Mouse (Mus musculus) forebrain, embryonic 16.5 days (tissue): ENCODE data around the gene Zbtb43. TPM values are rescaled to one million over a fixed set of nuclear protein-coding genes. Genes with fewer than 3 reads are reported as not detected.

Source experiments
- ATAC-seq: fragments of 200-750 bp; cut with Nextera tagmentation; 2 replicates; pipeline ENCODE4 v1.8.0; 2017; ENCODE audit warnings: mild to moderate bottlenecking, moderate library complexity
- H3K27ac ChIP-seq: fragments of 300-500 bp; sonication (generic); 2 replicates; pipeline ENCODE4 v1.5.1; 2014; ENCODE audit warnings: low read length, control low read depth
- H3K27me3 ChIP-seq: fragments of 300-500 bp; sonication (generic); replicated peaks from 2 replicates; pipeline ENCODE4 v1.6.1; 2014; ENCODE audit warnings: low read length; ENCODE audit not compliant: control insufficient read depth, insufficient read depth
- H3K36me3 ChIP-seq: fragments of 300-500 bp; sonication (generic); 2 replicates; pipeline ENCODE4 v1.6.1; 2014; ENCODE audit not compliant: control insufficient read depth, insufficient read depth
- H3K4me1 ChIP-seq: fragments of 300-500 bp; sonication (generic); replicated peaks from 2 replicates; pipeline ENCODE4 v1.6.1; 2014; ENCODE audit warnings: low read length; ENCODE audit not compliant: control insufficient read depth, insufficient read depth
- H3K4me2 ChIP-seq: fragments of 300-500 bp; sonication (generic); 2 replicates; pipeline ENCODE4 v1.6.1; 2014; ENCODE audit warnings: mild to moderate bottlenecking, low read length, control low read depth
- H3K4me3 ChIP-seq: fragments of 300-500 bp; sonication (generic); replicated peaks from 2 replicates; pipeline ENCODE4 v1.5.1; 2014; ENCODE audit warnings: mild to moderate bottlenecking, low read length, control low read depth
- H3K9ac ChIP-seq: fragments of 300-500 bp; sonication (generic); replicated peaks from 2 replicates; pipeline ENCODE4 v1.6.1; 2014; ENCODE audit warnings: low read depth, low read length, control low read depth
- H3K9me3 ChIP-seq: fragments of 300-500 bp; sonication (generic); 2 replicates; pipeline ENCODE4 v1.6.1; 2016; ENCODE audit warnings: low read length; ENCODE audit not compliant: control insufficient read depth
- WGBS: fragments of 180-500 bp; shearing (Covaris S2); extraction: QIAGEN DNeasy Blood & Tissue Kit; methylation state at CpG from one replicate; pipeline ENCODE4 v1.1.7; 2014; 5-methylcytosine and 5-hydroxymethylcytosine counted together
- polyA plus RNA-seq: library from polyadenylated mRNA; unstranded; fragments of >200 nt; fragmentation: Nextera tagmentation; extraction: Ambion mirVana; gene quantifications from 2 replicates; pipeline ENCODE4 v1.2.1, GENCODE M21; 2015

Zbtb43 gene
- 32.7 and 40.5 TPM in 2 replicates for polyA plus RNA-seq

DNA sequence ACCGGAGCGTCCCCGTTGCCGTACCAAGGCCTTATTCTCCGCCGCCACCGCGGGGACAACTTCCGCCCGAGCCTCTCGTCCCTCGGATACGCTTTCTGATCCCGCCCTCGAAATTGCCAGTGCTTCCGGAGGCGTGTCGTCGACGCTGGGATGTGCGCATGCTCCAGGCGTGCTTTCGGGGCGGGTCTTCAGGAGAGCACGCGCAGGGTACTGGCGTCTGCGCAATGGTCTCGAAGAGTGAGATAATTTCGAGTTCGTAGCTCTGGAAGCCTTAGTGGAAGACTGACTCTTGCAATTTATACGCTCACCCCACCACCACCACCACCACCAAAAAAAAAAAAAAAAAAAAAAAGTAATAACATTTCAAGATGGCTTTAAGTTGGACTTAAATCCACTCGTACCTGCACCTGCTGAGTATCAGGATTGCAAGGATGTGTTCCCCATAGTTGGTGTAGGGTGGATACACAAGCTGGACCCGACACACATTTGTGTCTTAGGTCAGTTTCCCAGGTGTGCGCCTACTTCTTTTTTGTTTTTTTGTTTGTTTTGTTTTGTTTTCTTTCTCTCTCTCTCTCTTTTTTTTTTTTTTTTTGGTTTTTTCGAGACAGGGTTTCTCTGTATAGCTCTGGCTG is at the start of gene Zbtb43:
Gene Zbtb43 (minus strand): TSS at position 94 of the 632 bp plus-strand sequence.
- WGBS: 5% methylated on average over 36 of the region's 36 CpGs
- Histone ChIP-seq H3K9ac (peak within 1 kb of the TSS; percentile 82), H3K4me1 (peaks cover 30% of the 10 kb centered on the region), H3K27me3 (no peaks in the 10 kb centered on the region), H3K4me3 (peak within 1 kb of the TSS; percentile 86), H3K27ac (peak within 1 kb of the TSS; percentile 12; the same call in 1 of the 2 replicates), H3K9me3 (no peaks in the 10 kb centered on the region; the same call in 1 of the 2 replicates), H3K36me3 (0 out of 2 replicates have a peak, but pooled peaks cover 2% of the 10 kb centered on the region), H3K4me2 (peak within 1 kb of the TSS; percentile 58)
- ATAC-seq: peak; percentile 99

- H3K4me2 ChIP-seq: no peak overlapping the region
- 72% methylated on average over 19 of the region's 19 CpGs for WGBS
- H3K9me3 ChIP-seq: no peaks in the 10 kb centered on the region
- H3K4me1 ChIP-seq: no peaks in the 10 kb centered on the region
- ATAC-seq: no peak
- no peaks in the 10 kb centered on the region for H3K36me3 ChIP-seq
- no peak overlapping the region for H3K4me3 ChIP-seq
- H3K27me3 ChIP-seq: no peaks in the 10 kb centered on the region
- H3K9ac ChIP-seq: no peak overlapping the region
- no peak overlapping the region for H3K27ac ChIP-seq
Observed at GRCm38 (mm10) chr2:33515856-33516255, 47.5 kb upstream of the Zbtb43 start.

DNA sequence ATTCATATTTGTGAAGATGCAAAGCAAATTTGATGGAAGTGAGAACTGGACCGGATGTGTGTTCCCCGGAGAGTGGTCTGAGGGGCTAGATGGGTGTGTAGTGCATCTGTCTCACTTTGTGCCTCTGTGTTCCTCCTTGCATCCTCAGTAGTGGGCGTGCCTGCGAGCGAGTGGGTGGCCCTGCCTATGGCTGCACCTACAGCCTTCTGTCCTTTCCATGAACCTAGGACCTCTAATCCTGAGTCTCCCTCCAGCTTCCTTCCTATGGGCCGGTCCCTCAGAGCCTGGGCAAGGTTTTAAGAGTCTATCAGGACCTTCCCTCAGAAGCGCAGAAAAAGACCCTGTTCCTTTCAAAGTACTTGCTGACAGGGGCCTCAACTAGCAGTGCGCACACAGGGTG is 47.1 kb upstream of the Zbtb43 start:
- WGBS: 94% methylated on average over 8 of the region's 8 CpGs
- Histone ChIP-seq H3K4me3 (no peak overlapping the region), H3K9me3 (no peaks in the 10 kb centered on the region), H3K27me3 (no peaks in the 10 kb centered on the region), H3K27ac (no peak overlapping the region), H3K36me3 (no peaks in the 10 kb centered on the region), H3K4me2 (no peak overlapping the region), H3K4me1 (no peaks in the 10 kb centered on the region), H3K9ac (no peak overlapping the region)
- no peak for ATAC-seq

GRCm38 (mm10) chr2:33510791-33511190 is 42.4 kb upstream of the Zbtb43 start:
- Histone ChIP-seq H3K4me3 (no peak overlapping the region), H3K27ac (no peak overlapping the region), H3K9ac (no peak overlapping the region), H3K27me3 (no peaks in the 10 kb centered on the region), H3K4me1 (no peaks in the 10 kb centered on the region), H3K4me2 (no peak overlapping the region), H3K9me3 (no peaks in the 10 kb centered on the region), H3K36me3 (no peaks in the 10 kb centered on the region)
- WGBS: 94% methylated on average over 1 of the region's 1 CpGs
- no peak for ATAC-seq

GRCm38 (mm10) chr2:33502602-33503001 is 34.2 kb upstream of the Zbtb43 start:
- Histone ChIP-seq H3K4me3 (no peak overlapping the region), H3K4me2 (no peak overlapping the region), H3K27ac (no peak overlapping the region), H3K36me3 (no peaks in the 10 kb centered on the region), H3K27me3 (no peaks in the 10 kb centered on the region), H3K9ac (no peak overlapping the region), H3K9me3 (peaks cover 9% of the 10 kb centered on the region), H3K4me1 (no peaks in the 10 kb centered on the region)
- no peak for ATAC-seq
- 28% methylated on average over 2 of the region's 2 CpGs for WGBS

GRCm38 (mm10) chr2:33498280-33498679 is 29.9 kb upstream of the Zbtb43 start:
- H3K4me1 ChIP-seq: no peaks in the 10 kb centered on the region

GRCm38 (mm10) chr2:33495654-33496053 is 27.3 kb upstream of the Zbtb43 start:
- no peak overlapping the region for H3K9ac ChIP-seq
- no peak overlapping the region for H3K4me3 ChIP-seq
- H3K27ac ChIP-seq: no peak overlapping the region
- H3K36me3 ChIP-seq: no peaks in the 10 kb centered on the region
- H3K4me1 ChIP-seq: no peaks in the 10 kb centered on the region
- ATAC-seq: no peak
- H3K4me2 ChIP-seq: no peak overlapping the region
- H3K27me3 ChIP-seq: no peaks in the 10 kb centered on the region
- peaks cover 9% of the 10 kb centered on the region for H3K9me3 ChIP-seq
- WGBS: 51% methylated on average over 3 of the region's 3 CpGs

More at GRCm38 (mm10) chr2:33498280-33498679, 29.9 kb upstream of the Zbtb43 start:
- no peaks in the 10 kb centered on the region for H3K36me3 ChIP-seq
- no peak overlapping the region for H3K4me2 ChIP-seq
- WGBS: 82% methylated on average over 4 of the region's 4 CpGs
- no peak overlapping the region for H3K27ac ChIP-seq
- H3K4me3 ChIP-seq: no peak overlapping the region
- ATAC-seq: no peak
- no peaks in the 10 kb centered on the region for H3K27me3 ChIP-seq
- peaks cover 9% of the 10 kb centered on the region for H3K9me3 ChIP-seq
- H3K9ac ChIP-seq: no peak overlapping the region

DNA sequence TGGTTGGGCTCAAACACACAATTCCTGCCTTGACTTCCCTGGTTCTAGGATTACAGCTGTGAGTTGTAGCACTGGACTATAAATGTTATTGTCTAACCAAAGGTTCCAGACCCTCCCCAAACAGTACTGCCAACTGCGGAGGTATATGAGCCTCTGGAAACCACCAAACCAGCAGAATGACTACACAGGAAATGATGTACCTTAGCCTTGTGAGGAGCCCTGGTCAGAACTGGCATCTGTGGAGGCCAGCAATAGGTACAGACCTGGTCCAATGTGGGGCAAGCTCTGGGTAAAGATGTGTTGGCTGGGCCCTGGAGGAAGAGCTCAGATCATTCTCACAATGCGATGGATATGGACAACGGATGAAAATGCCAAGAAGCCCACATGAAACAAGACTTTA is 23.7 kb upstream of the Zbtb43 start:
- Histone ChIP-seq H3K9me3 (no peaks in the 10 kb centered on the region), H3K36me3 (no peaks in the 10 kb centered on the region), H3K4me1 (peaks cover 5% of the 10 kb centered on the region; the same call in 1 of the 2 replicates), H3K9ac (no peak overlapping the region), H3K27me3 (no peaks in the 10 kb centered on the region), H3K4me2 (no peak overlapping the region), H3K27ac (no peak overlapping the region), H3K4me3 (no peak overlapping the region)
- ATAC-seq: no peak
- 95% methylated on average over 3 of the region's 3 CpGs for WGBS

GRCm38 (mm10) chr2:33489565-33489964 is 21.2 kb upstream of the Zbtb43 start:
- Histone ChIP-seq H3K4me2 (no peak overlapping the region), H3K4me1 (peaks cover 5% of the 10 kb centered on the region; the same call in 1 of the 2 replicates), H3K9me3 (no peaks in the 10 kb centered on the region), H3K36me3 (no peaks in the 10 kb centered on the region), H3K4me3 (no peak overlapping the region), H3K27ac (no peak overlapping the region), H3K27me3 (peaks cover 2% of the 10 kb centered on the region), H3K9ac (no peak overlapping the region)
- no peak for ATAC-seq
- WGBS: 48% methylated on average over 10 of the region's 10 CpGs
